Mouse (Mus musculus) limb, embryonic 15.5 days (tissue): ENCODE results near the gene Cts3. TPM values are rescaled to one million over a fixed set of nuclear protein-coding genes. Genes with fewer than 3 reads are reported as not detected.
"Not testable (repeated sequence)": the region's sequence is repeated elsewhere in the genome, so short reads cannot be mapped to it uniquely, and the experiment has no call there.

Source experiments
- ATAC-seq: fragments of 200-750 bp; cut with Nextera tagmentation; 2 replicates; pipeline ENCODE4 v1.8.0; 2017; ENCODE audit warnings: low read depth, moderate TSS enrichment; ENCODE audit not compliant: insufficient number of reproducible peaks, low FRiP score, low TSS enrichment
- H3K27ac ChIP-seq: fragments of 300-500 bp; sonication (generic); 2 replicates; pipeline ENCODE4 v1.5.1; 2015; ENCODE audit warnings: moderate library complexity, mild to moderate bottlenecking, inconsistent platforms
- H3K27me3 ChIP-seq: fragments of 300-500 bp; sonication (generic); 2 replicates; pipeline ENCODE4 v1.6.1; 2015; ENCODE audit warnings: inconsistent platforms
- H3K36me3 ChIP-seq: fragments of 300-500 bp; sonication (generic); 2 replicates; pipeline ENCODE4 v1.6.1; 2015; ENCODE audit warnings: inconsistent platforms
- H3K4me1 ChIP-seq: fragments of 300-500 bp; sonication (generic); 2 replicates; pipeline ENCODE4 v1.6.1; 2015; ENCODE audit warnings: inconsistent platforms
- H3K4me2 ChIP-seq: fragments of 300-500 bp; sonication (generic); 2 replicates; pipeline ENCODE4 v1.6.1; 2015; ENCODE audit warnings: mild to moderate bottlenecking, inconsistent platforms
- H3K4me3 ChIP-seq: fragments of 300-500 bp; sonication (generic); 2 replicates; pipeline ENCODE4 v1.5.1; 2015; ENCODE audit warnings: mild to moderate bottlenecking, inconsistent platforms
- H3K9ac ChIP-seq: fragments of 300-500 bp; sonication (generic); 2 replicates; pipeline ENCODE4 v1.6.1; 2015; ENCODE audit warnings: inconsistent platforms
- H3K9me3 ChIP-seq: fragments of 300-500 bp; sonication (generic); 2 replicates; pipeline ENCODE4 v1.6.1; 2016; ENCODE audit warnings: inconsistent platforms
- whole genome bisulfite sequencing: fragments of 180-500 bp; shearing (Covaris S2); methylation state at CpG from one replicate; pipeline ENCODE4 v1.1.7; 2015; 5-methylcytosine and 5-hydroxymethylcytosine counted together
- polyA plus RNA-seq: library from polyadenylated mRNA; unstranded; fragments of >200 nt; fragmentation: Nextera tagmentation; extraction: Ambion mirVana; gene quantifications from 2 replicates; pipeline ENCODE4 v1.2.1, GENCODE M21; 2015

Gene Cts3
- polyA plus RNA-seq = not detected in 2 replicates

DNA sequence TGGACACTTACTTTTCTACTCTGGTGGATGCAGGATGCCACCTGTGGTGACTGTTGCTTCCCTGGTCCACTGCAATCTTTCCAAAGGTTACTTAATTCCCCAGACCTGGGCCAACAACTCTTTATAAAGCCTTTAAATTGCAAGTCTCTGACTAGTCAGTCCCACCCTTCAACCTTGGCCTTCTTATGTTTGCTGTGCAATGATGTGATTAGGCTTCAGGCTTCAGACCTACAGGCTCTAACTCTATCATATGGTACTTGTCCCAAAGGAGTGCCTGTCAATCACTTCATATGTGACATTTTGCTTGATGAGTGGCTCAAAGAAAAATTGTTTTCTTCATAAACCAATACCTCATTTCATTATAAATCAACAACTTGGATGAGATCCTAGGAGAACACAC, at the start of gene Cts3:
TSS of gene Cts3 (minus strand) at position 101 of the 400 bp plus-strand sequence.
- Histone ChIP-seq H3K36me3 (no peaks in the 10 kb centered on the region), H3K9ac (no peak within 1 kb of the TSS), H3K27me3 (no peaks in the 10 kb centered on the region), H3K4me1 (no peaks in the 10 kb centered on the region), H3K9me3 (0 out of 2 replicates have a peak, but pooled peaks cover 1% of the 10 kb centered on the region), H3K4me3 (no peak within 1 kb of the TSS), H3K4me2 (no peak within 1 kb of the TSS), H3K27ac (no peak within 1 kb of the TSS)
- ATAC-seq = no peak

DNA sequence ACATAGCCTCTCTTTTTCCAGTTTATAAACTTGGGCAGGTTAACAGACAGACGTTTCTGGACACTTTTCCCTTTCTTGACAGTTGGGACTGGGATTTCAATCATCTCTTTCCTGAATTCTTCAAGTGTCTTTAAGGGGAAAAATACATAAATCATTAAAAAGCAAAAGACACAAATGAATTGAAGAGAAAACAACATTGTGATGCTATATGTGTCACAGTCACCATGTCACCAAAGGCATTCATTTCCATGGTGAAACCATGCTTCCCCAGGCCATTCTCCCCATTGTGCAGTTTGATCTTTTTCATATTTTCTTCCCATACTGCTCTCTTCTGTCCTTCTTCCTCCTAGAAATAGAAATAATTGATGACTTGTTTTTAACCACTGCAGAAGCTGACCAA, 1.9 kb downstream of the Cts3 start, which contains the start of gene Gm49352:
TSS of gene Gm49352 (minus strand) at position 101 of the 400 bp plus-strand sequence.
- H3K4me1 ChIP-seq, H3K36me3 ChIP-seq, H3K4me2 ChIP-seq, H3K9me3 ChIP-seq, ATAC-seq, H3K27ac ChIP-seq, H3K9ac ChIP-seq, H3K4me3 ChIP-seq, H3K27me3 ChIP-seq: not testable (repeated sequence)
- 27% methylated on average over 1 of the region's 1 CpGs for WGBS

DNA sequence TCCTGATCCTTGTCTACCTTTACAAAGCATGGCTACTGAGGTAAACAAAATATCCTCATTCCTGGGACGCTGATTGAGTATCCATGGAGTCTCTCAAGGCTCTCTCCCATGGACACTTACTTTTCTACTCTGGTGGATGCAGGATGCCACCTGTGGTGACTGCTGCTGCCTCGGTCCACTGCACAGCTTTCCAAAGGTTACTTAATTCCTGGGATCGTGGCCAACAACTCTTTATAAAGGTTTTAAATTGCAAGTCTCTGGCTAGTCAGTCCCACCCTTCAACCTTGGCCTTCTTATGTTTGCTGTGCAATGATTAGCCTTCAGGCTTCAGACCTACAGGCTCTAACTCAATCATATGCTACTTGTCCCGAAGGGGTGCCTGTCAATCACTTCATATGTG, 28.3 kb downstream of the Cts3 start, which contains the start of gene Ctsm:
TSS of gene Ctsm (minus strand) at position 209 of the 400 bp plus-strand sequence.
- H3K36me3 ChIP-seq = no peaks in the 10 kb centered on the region
- H3K27me3 ChIP-seq = no peaks in the 10 kb centered on the region
- no peak for ATAC-seq
- 63% methylated on average over 4 of the region's 4 CpGs for WGBS
- no peak within 1 kb of the TSS for H3K4me2 ChIP-seq
- no peak within 1 kb of the TSS for H3K27ac ChIP-seq
- no peaks in the 10 kb centered on the region for H3K4me1 ChIP-seq
- H3K9me3 ChIP-seq = 0 out of 2 replicates have a peak, but pooled peaks cover 9% of the 10 kb centered on the region
- H3K4me3 ChIP-seq = no peak within 1 kb of the TSS
- H3K9ac ChIP-seq = no peak within 1 kb of the TSS

Other genes with a start within 250 kb of the Cts3 start
- not detected in 2 replicates for gene Cts7, start 211.9 kb downstream of the Cts3 start, polyA plus RNA-seq
- gene Ctsm, start 28.3 kb downstream of the Cts3 start, polyA plus RNA-seq = not detected in 2 replicates
- not detected in 2 replicates for gene Gm49352, start 2.0 kb downstream of the Cts3 start, polyA plus RNA-seq